Mouse (Mus musculus): ENCODE results near the gene Atxn7l2. TPM values are rescaled to one million over a fixed set of nuclear protein-coding genes. Genes with fewer than 3 reads are reported as not detected.

Atxn7l2 gene
- total RNA-seq, 1 experiment: 9.5 TPM

GRCm38 (mm10) chr3:108178756-108179715, 31.7 kb downstream of the Atxn7l2 start:
- Histone ChIP-seq H3K4me3 (ENCODE audit: insufficient read depth in 1 of 2, low read depth in 1 of 2, low read length in 2 of 2, poor library complexity in 1 of 2, severe bottlenecking in 1 of 2) (no peak overlapping the region), H3K4me1 (ENCODE audit: control insufficient read depth in 2 of 2, insufficient read depth in 2 of 2, low read length in 2 of 2, poor library complexity in 1 of 2) (no peaks in the 10 kb centered on the region), H3K27ac (ENCODE audit: insufficient read depth, low read depth, low read length, poor library complexity, severe bottlenecking) (no peak overlapping the region), H3K9ac (ENCODE audit: insufficient read depth, low read depth, low read length, poor library complexity, severe bottlenecking) (no peak overlapping the region), H3K36me3 (ENCODE audit: control insufficient read depth, insufficient read depth, low read length, poor library complexity, severe bottlenecking) (no peaks in the 10 kb centered on the region), H3K9me3 (ENCODE audit: control insufficient read depth, insufficient read depth, low read depth, low read length) (no peaks in the 10 kb centered on the region)
- no peak for DNase-seq (ENCODE audit: low read depth, low spot score)
- TF ChIP-seq CHD2 (IDR thresholded peaks at IDR 0.05; ENCODE audit: low read depth, low read length): no peak
- TF ChIP-seq ZC3H11A (IDR thresholded peaks at IDR 0.05; ENCODE audit: borderline replicate concordance, low read depth, low read length): no peak
- no peak for TF ChIP-seq HCFC1 (IDR thresholded peaks at IDR 0.05; ENCODE audit: borderline replicate concordance, insufficient read depth, low read length)
- no peak for TF ChIP-seq MAFK (IDR thresholded peaks at IDR 0.05; ENCODE audit: insufficient read depth, low read depth, low read length)
- TF ChIP-seq ZNF384 (IDR thresholded peaks at IDR 0.05; ENCODE audit: low read depth, low read length): no peak
- in situ Hi-C loops (cut with MboI; ENCODE audit: low sequenced_read_pairs in 2 of 2, unreplicated experiment in 2 of 2): no loop called here

DNA sequence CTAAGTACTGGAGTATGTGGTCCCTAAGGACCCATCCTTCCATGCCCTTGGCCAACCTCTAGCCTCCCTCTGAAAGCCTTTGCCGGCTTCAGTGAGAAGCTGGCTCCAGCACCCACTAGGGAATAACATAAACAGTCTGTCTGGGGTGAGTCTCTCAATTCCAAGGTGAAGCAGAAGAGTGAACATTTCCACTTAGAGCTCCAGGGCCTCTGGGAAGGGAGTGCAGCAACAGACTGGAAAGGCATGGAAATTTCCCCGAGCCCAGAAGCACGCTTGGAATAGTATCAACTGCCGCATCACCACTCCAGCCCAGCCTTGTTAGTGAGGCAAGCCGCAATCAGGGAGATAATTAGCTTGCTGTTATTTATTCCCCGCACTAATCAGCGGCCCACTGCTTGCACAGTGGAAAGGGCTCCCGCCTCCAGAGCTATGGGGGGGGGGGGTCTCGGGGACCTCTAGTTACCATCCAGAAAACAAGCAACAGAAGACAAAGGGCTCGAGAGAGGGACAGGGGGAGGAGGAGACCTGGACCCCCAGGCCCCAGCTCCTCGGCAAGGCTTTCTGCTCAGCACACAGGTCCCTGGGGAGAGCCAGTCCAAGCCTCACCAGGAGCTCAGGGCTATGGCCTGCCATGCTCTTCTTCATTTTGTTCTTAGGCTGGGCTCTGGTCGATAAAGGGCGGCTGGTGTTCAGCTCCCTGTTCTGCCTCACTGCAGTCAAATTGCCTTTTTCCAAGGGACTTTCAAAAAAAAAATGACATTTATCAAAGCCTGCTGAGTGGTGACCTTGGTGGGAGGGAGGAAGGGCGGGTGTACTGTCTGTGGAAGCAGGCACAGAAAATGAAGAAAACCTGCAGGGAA, 35.8 kb downstream of the Atxn7l2 start:
- H3K27ac ChIP-seq (ENCODE audit: insufficient read depth, low read depth, low read length, poor library complexity, severe bottlenecking): no peak overlapping the region
- in situ Hi-C loops (cut with MboI; ENCODE audit: low sequenced_read_pairs in 2 of 2, unreplicated experiment in 2 of 2): no loop called here
- no peak overlapping the region for H3K4me3 ChIP-seq (ENCODE audit: insufficient read depth in 1 of 2, low read depth in 1 of 2, low read length in 2 of 2, poor library complexity in 1 of 2, severe bottlenecking in 1 of 2)
- no peak for DNase-seq (ENCODE audit: low read depth, low spot score)
- H3K36me3 ChIP-seq (ENCODE audit: control insufficient read depth, insufficient read depth, low read length, poor library complexity, severe bottlenecking): no peaks in the 10 kb centered on the region
- no peaks in the 10 kb centered on the region for H3K9me3 ChIP-seq (ENCODE audit: control insufficient read depth, insufficient read depth, low read depth, low read length)
- TF ChIP-seq CHD2 (IDR thresholded peaks at IDR 0.05; ENCODE audit: low read depth, low read length) (no peak), HCFC1 (IDR thresholded peaks at IDR 0.05; ENCODE audit: borderline replicate concordance, insufficient read depth, low read length) (no peak), MAFK (IDR thresholded peaks at IDR 0.05; ENCODE audit: insufficient read depth, low read depth, low read length) (no peak), ZC3H11A (IDR thresholded peaks at IDR 0.05; ENCODE audit: borderline replicate concordance, low read depth, low read length) (no peak), ZNF384 (IDR thresholded peaks at IDR 0.05; ENCODE audit: low read depth, low read length) (no peak)
- H3K4me1 ChIP-seq (ENCODE audit: control insufficient read depth in 2 of 2, insufficient read depth in 2 of 2, low read length in 2 of 2, poor library complexity in 1 of 2): no peaks in the 10 kb centered on the region
- no peak overlapping the region for H3K9ac ChIP-seq (ENCODE audit: insufficient read depth, low read depth, low read length, poor library complexity, severe bottlenecking)

GRCm38 (mm10) chr3:108169199-108169598, 41.5 kb downstream of the Atxn7l2 start:
- H3K27ac ChIP-seq (ENCODE audit: insufficient read depth, low read depth, low read length, poor library complexity, severe bottlenecking): no peak overlapping the region; the same call in 1 of the 2 replicates
- no peak for DNase-seq (ENCODE audit: low read depth, low spot score)
- TF ChIP-seq ZC3H11A (IDR thresholded peaks at IDR 0.05; ENCODE audit: borderline replicate concordance, low read depth, low read length) (no peak), ZNF384 (IDR thresholded peaks at IDR 0.05; ENCODE audit: low read depth, low read length) (no peak), HCFC1 (IDR thresholded peaks at IDR 0.05; ENCODE audit: borderline replicate concordance, insufficient read depth, low read length) (no peak), MAFK (IDR thresholded peaks at IDR 0.05; ENCODE audit: insufficient read depth, low read depth, low read length) (no peak), CHD2 (IDR thresholded peaks at IDR 0.05; ENCODE audit: low read depth, low read length) (no peak)
- peaks cover 0 to 7% of the 10 kb centered on the region in 2 experiments; a peak in 1 of 4 replicates for H3K4me1 ChIP-seq (ENCODE audit: control insufficient read depth in 2 of 2, insufficient read depth in 2 of 2, low read length in 2 of 2, poor library complexity in 1 of 2)
- H3K4me3 ChIP-seq (ENCODE audit: insufficient read depth in 1 of 2, low read depth in 1 of 2, low read length in 2 of 2, poor library complexity in 1 of 2, severe bottlenecking in 1 of 2): no peak overlapping the region
- no peak overlapping the region for H3K9ac ChIP-seq (ENCODE audit: insufficient read depth, low read depth, low read length, poor library complexity, severe bottlenecking)
- no peaks in the 10 kb centered on the region for H3K36me3 ChIP-seq (ENCODE audit: control insufficient read depth, insufficient read depth, low read length, poor library complexity, severe bottlenecking)
- in situ Hi-C loops (cut with MboI; ENCODE audit: low sequenced_read_pairs in 2 of 2, unreplicated experiment in 2 of 2): no loop called here
- no peaks in the 10 kb centered on the region for H3K9me3 ChIP-seq (ENCODE audit: control insufficient read depth, insufficient read depth, low read depth, low read length)

DNA sequence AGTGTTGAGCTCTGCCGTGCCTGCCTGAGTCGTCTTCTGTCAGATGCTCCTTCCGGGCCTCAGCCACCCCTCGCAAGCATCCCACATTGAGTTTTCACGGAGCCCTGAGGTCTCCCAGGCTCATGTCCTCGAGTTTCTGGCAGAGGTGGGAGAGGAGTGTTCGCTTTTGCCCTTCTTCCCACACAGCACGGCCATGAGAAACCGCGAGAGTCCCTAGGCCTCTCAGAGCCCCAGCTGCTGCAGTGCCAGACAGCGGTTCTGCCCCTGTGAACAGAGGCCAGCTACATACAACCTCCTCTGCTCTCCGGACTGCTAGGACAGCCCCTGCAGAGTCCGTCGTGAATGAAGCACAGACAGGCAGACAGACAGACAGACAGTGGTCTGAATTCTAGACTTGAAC, 43.2 kb downstream of the Atxn7l2 start:
- no peaks in the 10 kb centered on the region for H3K36me3 ChIP-seq (ENCODE audit: control insufficient read depth, insufficient read depth, low read length, poor library complexity, severe bottlenecking)
- H3K9me3 ChIP-seq (ENCODE audit: control insufficient read depth, insufficient read depth, low read depth, low read length): no peaks in the 10 kb centered on the region
- no peak for DNase-seq (ENCODE audit: low read depth, low spot score)
- H3K4me1 ChIP-seq (ENCODE audit: control insufficient read depth in 2 of 2, insufficient read depth in 2 of 2, low read length in 2 of 2, poor library complexity in 1 of 2): peaks cover 0 to 7% of the 10 kb centered on the region in 2 experiments; a peak in 1 of 4 replicates
- no peak for TF ChIP-seq MAFK (IDR thresholded peaks at IDR 0.05; ENCODE audit: insufficient read depth, low read depth, low read length)
- no peak for TF ChIP-seq HCFC1 (IDR thresholded peaks at IDR 0.05; ENCODE audit: borderline replicate concordance, insufficient read depth, low read length)
- no peak for TF ChIP-seq CHD2 (IDR thresholded peaks at IDR 0.05; ENCODE audit: low read depth, low read length)
- no peak for TF ChIP-seq ZC3H11A (IDR thresholded peaks at IDR 0.05; ENCODE audit: borderline replicate concordance, low read depth, low read length)
- TF ChIP-seq ZNF384 (IDR thresholded peaks at IDR 0.05; ENCODE audit: low read depth, low read length): no peak
- no peak overlapping the region for H3K9ac ChIP-seq (ENCODE audit: insufficient read depth, low read depth, low read length, poor library complexity, severe bottlenecking)
- no peak overlapping the region for H3K4me3 ChIP-seq (ENCODE audit: insufficient read depth in 1 of 2, low read depth in 1 of 2, low read length in 2 of 2, poor library complexity in 1 of 2, severe bottlenecking in 1 of 2)
- in situ Hi-C loops (cut with MboI; ENCODE audit: low sequenced_read_pairs in 2 of 2, unreplicated experiment in 2 of 2): no loop called here
- H3K27ac ChIP-seq (ENCODE audit: insufficient read depth, low read depth, low read length, poor library complexity, severe bottlenecking): no peak overlapping the region

Measured in ES-E14 (cell line).